Mouse (Mus musculus) heart, postnatal 25 days (tissue): ENCODE measurements around the gene Gprasp2. TPM values are rescaled to one million over a fixed set of nuclear protein-coding genes. Genes with fewer than 3 reads are reported as not detected.
A peak's percentile ranks its signal among the peaks of the same experiment; 100 is the strongest.
"Not testable (repeated sequence)": the region's sequence is repeated elsewhere in the genome, so short reads cannot be mapped to it uniquely, and the experiment has no call there.

ENCODE experiments used
- DNase-seq: peaks from one replicate; pipeline ENCODE4 v3.0.0; 2022; ENCODE audit warnings: low spot score
- intact Hi-C: fragments of 180-260 bp; cut with DNase I; formaldehyde crosslinking; loops from one replicate; pipeline ENCODE4 v1.15.1; 2025
- total RNA-seq, 2 experiments: library from RNA; stranded (reverse); gene quantifications; 2 replicates each; pipeline ENCODE4 v1.2.3; 2021

Gprasp2 gene
- 1 to 10 TPM; 1.2 to 3.6 TPM for total RNA-seq

DNA sequence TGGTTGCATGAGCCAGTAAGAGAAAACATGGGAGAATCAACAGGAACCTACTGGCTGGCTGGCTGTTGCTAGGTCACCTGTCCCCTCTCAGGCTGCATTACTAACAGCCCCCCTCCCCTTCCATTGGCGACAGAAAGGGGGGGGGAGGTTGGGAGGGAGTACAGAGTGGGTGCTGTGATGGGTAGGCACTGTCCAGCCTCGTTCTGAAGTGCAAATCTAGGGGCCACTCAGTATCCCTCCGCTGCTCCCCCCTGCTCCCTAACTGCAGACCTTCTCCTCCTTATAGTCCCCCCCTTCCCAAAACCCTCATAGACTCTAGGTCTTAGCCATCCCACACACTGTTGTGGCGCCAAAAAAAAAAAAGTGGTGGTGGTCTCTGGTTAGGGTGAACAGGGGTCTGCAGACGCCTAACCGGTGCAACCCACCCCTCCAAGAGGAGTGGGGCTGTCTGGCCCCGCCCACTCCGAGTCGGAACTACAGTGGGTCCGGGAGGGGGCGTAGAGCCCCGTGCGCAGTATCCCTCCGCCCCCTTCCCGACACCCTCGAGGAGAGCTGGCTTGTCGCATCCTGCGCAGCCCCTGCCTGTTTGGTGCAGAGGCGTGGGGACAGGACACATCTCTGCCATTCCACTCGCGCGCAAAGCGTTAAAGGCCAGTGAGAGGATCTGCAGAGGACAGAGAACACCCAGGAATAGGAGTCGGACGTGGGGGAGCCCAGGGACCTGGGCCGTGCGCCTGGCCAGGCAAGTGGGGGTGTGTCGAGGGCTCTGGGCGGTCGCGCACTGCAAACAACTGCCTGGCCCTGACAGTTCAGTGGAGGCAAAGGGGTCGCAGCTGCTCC, at the start of gene Gprasp2:
Gprasp2 (plus strand) TSS at position 514 of the 840 bp plus-strand sequence.
- intact Hi-C loops, DNase-seq: not testable (repeated sequence)

DNA sequence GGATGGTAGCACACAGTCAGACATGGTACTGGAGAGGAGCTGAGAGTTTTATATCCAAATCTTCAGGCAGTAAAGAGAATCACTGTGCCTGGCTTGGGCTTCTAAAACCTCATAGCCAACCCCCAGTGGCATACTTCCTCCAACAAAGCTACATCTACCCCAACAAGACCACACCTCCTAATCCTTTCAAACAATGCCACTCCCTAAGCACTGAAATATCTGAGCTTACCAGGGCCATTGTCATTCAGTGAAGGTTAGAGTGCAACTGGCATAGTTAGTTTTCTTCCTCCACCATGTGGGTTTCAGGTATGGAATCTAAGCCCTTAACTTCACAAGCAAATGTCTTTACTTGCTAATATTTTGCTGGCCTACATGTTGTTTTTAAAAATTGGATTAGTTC, 47.3 kb upstream of the Gprasp2 start:
- intact Hi-C loops = no loop called here
- no peak for DNase-seq

DNA sequence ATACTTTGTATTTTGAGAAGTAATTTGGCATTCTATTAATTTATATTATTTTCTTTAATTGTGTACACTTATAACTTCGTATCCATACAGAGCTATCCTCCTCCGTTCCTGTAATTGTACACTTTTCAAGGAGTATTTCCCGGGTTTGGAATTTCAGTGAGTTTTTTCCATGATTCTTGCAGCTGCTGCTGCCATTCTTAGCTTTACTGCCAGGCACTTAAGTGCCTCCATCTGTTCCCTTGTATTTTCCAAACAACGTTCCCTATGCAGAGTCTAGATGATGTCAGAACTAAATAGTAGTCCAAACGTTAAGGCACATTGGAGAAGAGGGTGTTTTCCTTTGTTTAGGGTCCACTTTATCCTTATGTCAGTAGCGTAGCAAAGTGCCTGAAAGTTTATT, 46.5 kb upstream of the Gprasp2 start:
- no peak for DNase-seq
- intact Hi-C loops = no loop called here

DNA sequence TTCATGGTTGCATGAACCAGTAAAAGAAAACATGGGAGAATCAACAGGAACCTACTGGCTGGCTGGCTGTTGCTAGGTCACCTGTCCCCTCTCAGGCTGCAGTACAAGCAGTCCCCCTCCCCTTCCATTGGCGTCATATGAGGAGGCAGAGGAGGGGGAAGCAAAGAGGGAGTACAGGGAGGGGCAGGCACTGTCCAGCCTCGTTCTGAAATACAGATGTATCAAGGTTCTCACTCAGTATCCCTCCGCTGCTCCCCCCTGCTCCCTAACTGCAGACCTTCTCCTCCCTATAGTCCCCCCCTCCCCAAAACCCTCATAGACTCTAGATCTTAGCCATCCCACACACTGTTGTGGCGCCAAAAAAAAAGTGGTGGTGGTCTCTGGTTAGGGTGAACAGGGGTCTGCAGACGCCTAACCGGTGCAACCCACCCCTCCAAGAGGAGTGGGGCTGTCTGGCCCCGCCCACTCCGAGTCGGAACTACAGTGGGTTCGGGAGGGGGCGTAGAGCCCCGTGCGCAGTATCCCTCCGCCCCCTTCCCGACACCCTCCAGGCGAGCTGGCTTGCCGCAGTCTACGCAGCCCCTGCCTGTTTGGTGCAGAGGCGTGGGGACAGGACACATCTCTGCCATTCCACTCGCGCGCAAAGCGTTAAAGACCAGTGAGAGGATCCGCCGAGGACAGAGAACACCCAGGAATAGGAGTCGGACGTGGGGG, 43.1 kb upstream of the Gprasp2 start:
- DNase-seq = not testable (repeated sequence)
- intact Hi-C loops = loop anchor here (5.0 kb wide), 1 partner anchor 33 kb away; no protein-coding TSS in a partner anchor

DNA sequence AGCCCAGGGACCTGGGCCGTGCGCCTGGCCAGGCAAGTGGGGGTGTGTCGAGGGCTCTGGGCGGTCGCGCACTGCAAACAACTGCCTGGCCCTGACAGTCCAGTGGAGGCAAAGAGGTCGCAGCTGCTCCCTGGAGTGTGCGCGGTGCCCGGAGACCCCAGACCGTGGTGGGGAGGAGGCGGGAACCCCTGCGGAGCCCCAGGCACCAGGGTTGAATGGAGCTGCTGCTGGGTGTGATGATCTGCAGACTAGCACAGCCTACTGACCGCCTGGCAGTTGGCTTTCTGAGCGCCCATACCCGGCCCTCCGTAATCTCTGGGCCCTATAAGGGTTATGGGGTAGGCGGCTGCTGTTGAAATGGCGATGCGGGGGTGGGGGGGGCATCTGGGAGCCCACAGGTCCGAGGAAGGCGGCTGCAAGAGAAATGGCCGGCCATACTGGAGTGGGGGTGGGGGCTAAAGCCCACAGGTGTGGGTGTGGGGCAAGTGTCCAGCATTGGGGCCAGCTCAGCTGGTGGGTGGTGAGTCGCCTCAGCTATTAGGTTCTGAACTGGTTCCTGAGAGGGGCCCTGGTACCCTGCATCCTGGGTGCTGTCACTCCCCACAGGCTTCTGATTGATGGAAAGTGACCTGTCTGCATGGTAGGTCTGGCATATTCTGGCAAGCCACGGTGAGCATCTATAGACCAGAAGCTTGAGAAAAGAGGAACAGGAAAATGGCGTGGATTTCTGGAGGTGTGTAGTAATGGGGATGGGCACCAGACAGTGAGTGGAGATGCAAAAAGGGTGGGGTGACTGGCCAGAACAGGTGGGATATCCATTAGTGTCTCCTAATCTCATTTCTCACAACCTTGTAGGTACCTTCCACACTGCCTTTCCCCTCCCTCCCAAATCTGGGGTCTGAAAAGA, 42.3 kb upstream of the Gprasp2 start:
- intact Hi-C loops = loop anchor here (5.0 kb wide), 1 partner anchor 34 kb away; no protein-coding TSS in a partner anchor
- not testable (repeated sequence) for DNase-seq

DNA sequence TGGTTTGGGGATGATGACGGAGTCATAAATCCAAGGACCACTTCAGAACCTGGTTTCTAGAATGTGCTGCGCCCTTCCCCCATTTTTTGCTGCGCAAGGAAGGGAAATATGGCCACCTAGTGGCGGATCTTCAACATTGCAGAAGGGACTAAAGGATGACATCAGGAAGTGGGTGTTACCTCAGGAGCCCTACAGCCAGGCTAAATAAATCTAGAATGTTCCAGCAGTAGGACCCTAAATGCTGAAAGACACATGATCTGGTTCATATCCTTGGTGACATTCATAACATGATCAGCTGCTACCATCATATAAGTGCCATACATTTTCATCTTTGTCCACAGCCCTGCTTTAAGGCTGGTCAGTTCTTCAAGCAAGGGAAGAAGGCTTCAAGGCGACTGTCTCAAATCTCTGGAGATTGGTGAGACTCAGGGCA, 41.6 kb upstream of the Gprasp2 start, which contains the start of gene Bhlhb9:
Bhlhb9 (plus strand) TSS at position 383 of the 433 bp plus-strand sequence.
- not testable (repeated sequence) for DNase-seq
- intact Hi-C loops = loop anchor here (5.0 kb wide), 1 partner anchor 35 kb away; no protein-coding TSS in a partner anchor

DNA sequence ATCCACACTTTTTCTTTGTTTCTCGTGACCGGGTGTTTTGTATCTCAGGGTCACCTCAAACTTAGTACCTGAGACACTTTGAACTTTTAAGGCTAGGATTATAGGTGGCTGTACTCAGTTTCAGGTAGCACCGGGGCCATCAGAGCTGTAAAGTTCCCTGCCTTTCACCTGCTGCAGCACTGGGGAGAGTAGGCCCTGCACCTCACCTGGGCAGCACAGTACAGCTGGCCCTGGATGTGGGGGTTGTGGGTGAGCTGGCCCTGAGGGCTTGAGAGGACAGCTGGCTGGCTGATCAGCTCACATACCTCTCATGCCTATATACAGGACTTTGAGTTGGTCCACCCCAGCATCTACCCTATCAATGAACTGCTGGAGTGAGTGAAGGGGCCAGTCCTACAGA, 34.7 kb upstream of the Gprasp2 start:
- intact Hi-C loops = loop anchor here (5.0 kb wide), 1 partner anchor 38 kb away; no protein-coding TSS in a partner anchor
- DNase-seq = no peak

DNA sequence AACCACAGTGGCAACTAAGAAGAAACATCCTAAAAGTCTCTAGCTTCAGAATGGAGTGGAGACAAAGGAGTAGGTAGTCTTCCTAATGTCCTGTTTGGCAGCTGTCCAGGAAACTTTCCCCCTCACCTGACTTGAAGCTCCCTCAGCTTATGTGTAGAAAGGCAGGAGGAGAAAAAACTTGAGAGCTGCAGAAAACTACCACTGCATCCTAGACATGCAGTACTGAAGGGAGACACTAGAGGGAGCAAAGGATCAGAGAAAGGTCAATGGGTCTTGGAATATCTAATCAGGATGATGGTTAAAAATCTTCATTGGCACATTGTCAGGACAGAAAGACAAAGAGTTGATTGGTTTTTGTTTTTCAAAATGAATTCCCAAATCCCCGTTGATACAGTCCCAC, 33.1 kb upstream of the Gprasp2 start:
- no peak for DNase-seq
- intact Hi-C loops = loop anchor here (2.0 kb wide), 1 partner anchor 157 kb away; no protein-coding TSS in a partner anchor

DNA sequence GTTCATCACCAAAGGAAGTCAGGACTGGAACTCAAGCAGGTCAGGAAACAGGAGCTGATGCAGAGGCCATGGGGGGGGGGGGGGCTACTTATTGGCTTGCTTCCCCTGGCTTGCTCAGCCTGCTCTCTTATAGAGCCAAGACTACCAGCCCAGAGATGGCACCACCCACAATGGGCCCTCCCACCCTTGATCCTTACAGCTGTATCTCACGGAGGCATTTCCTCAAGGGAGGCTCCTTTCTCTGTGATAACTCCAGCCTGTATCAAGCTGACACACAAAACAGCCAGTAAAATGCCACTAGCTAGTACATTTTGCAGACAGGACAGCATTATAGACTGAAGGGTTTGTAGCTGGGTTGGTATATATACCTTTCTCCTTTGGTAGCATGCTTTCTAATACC, 2.9 kb upstream of the Gprasp2 start:
- DNase-seq, intact Hi-C loops: not testable (repeated sequence)

DNA sequence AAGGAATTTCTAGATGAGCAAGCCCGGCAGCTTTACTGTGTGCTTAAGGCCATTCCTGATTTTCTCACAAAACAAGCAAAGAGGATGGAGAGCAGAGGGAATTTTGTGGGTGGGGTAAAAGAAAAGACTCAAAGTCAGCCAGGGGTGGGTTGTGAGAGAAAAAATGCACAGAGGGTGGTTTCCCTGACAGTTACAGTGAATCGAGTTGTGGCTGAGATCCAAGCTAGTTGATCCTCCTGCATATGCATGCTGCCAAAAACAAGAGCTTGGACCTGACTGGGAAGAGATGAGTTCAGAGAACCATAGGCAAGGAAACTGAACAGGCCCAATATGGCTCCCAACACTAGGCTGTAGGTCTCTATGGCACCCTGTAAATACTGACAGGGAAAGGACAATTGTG, 938 bp upstream of the Gprasp2 start:
- no peak for DNase-seq
- intact Hi-C loops = no loop called here

DNA sequence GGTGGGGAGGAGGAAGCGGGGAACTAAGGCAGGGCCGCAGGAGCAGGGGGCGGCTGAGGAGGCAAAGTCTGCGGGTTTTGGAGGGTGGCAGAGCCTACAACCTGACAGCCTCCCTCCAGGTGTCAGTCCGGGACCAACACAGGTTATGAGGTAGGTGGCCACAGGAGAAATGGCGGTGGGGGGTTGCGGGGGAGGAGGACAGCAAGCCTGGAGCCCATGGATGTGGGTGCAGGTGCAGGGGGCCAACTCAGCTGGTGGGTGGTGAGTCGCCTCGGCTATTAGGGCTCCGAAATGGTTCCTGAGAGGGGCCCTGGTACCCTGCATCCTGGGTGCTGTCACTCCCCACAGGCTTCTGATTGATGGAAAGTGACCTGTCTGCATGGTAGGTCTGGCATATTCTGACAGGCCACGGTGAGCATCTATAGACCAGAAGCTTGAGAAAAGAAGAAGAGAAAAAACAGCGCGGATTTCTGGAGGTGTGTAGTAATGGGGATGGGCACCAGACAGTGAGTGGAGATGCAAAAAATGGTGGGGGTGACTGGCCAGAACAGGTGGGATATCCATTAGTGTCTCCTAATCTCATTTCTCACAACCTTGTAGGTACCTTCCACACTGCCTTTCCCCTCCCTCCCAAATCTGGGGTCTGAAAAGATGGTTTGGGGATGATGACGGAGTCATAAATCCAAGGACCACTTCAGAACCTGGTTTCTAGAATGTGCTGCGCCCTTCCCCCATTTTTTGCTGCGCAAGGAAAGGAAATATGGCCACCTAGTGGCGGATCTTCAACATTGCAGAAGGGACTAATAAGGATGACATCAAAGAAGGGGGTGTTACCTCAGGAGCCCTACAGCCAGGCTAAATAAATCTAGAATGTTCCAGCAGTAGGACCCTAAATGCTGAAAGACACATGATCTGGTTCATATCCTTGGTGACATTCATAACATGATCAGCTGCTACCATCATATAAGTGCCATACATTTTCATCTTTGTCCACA, 860 bp downstream of the Gprasp2 start:
- not testable (repeated sequence) for DNase-seq
- intact Hi-C loops = loop anchor here (5.0 kb wide), 1 partner anchor 37 kb away; no protein-coding TSS in a partner anchor

DNA sequence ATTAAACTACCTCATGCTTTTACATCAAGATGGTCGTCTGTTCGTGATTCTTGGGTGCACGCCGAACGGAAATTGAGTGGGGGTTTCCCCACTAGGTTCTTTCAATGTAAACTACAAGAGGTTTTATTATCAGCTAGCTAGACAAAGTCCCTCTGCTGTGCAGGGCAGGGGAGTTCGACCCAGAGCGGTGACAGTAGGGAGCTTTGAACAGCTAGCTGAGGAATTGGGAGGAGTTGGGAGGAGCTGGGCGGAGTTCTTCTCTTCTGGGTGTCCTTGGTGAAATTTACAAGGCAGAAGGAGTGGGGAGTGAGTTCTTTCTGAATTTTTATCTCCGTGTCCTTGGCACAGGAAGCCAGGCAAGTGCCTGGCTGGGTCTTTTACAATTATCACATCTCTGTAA, 28.0 kb downstream of the Gprasp2 start:
- intact Hi-C loops, DNase-seq: not testable (repeated sequence)

DNA sequence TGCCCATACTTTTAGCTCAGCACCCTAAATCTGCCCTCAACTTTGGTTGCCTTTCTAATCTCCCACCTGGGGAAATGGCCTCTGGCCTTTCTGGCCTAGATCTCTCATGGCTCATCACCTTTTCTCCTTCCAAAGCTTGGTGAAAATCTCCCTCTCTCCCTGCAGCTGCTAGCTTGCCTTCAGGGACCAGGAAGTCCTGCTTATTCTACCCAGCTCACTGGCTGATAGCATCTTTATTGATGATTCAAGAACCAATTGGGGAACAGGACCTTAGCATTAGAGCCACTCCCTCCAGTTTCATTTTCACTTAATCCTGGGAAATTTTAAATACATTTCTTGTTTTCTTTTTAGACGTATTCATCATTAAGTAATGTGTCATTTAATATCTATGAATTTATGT, 37.8 kb downstream of the Gprasp2 start:
- no peak for DNase-seq
- intact Hi-C loops = no loop called here

DNA sequence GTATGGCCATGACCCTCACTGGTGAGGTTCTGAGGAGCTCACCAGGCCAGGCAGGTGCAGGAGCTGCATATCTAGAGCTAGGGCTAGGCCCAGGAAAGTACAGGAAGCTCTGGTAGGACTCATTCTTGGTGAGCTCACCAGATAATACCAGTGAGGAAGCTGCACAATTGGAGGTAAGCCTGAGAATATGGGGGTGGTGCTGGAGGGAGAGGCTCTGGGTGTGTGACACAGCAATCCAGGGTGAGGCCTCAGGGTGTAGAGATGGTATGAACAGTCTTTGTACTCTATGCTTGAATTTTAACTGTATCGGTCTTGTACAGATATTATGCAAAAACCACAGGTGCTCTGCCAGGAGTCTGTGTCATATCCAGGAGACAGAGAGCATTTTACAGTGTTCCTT, 40.8 kb downstream of the Gprasp2 start:
- intact Hi-C loops = no loop called here
- no peak for DNase-seq

DNA sequence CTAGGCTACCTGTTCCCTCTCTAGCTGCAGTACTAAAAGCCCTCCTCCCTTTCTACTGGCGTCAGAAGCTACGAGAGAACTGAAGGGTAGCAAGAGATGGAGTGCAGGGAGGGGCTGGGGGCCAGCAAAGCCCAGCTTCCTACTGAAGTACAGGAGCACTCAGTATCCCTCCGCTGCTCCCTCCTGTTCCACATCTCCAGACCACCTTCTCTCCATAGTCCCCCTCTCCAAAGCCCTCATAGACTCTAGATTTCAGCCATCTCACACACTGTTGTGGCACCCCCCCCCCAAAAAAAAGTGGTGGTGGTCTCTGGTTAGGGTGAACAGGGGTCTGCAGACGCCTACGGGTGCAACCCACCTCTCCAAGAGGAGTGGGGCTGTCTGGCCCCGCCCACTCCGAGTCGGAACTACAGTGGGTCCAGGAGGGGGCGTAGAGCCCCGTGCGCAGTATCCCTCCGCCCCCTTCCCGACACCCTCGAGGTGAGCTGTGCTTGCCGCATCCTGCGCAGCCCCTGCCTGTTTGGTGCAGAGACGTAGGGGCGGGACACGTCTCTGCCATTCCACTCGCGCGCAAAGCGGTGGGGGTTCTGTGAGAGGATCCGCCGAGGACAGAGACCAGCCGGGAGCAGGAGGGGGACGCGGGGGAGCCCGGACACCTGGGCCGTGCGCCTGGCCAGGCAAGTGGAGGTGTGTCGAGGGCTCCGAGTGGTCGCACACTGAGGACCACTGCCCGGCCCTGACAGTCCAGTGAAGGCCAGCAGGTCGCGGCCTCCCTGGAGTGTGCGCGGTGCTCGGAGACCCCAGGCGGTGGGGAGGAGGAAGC, 46.8 kb downstream of the Gprasp2 start:
- DNase-seq = peak; percentile 36
- intact Hi-C loops = no loop called here

DNA sequence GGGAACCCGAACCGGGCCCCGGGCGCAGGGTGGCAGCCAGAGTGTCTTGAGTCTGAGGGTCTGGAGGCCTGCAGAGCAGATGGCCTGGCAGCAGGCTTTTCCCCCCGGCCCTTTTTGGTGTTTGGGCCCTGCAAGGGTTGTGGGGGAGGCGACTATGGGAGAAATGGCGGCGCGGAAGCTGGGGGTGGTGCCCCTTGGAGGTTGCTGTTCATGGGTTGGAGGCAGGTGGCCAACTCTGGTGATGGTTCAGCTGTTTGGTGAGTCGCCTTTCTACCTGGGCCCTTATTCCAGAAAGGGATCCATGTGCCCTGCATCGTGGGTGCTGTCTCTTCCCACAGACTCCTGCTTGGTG, 47.4 kb downstream of the Gprasp2 start:
- intact Hi-C loops = no loop called here
- DNase-seq = no peak
